Mouse (Mus musculus): ENCODE measurements around the gene 5730522E02Rik. TPM values are rescaled to one million over a fixed set of nuclear protein-coding genes. Genes with fewer than 3 reads are reported as not detected.

The 5730522E02Rik gene
- polyA plus RNA-seq, 1 experiment from 2014 or later = 7.9 TPM

DNA sequence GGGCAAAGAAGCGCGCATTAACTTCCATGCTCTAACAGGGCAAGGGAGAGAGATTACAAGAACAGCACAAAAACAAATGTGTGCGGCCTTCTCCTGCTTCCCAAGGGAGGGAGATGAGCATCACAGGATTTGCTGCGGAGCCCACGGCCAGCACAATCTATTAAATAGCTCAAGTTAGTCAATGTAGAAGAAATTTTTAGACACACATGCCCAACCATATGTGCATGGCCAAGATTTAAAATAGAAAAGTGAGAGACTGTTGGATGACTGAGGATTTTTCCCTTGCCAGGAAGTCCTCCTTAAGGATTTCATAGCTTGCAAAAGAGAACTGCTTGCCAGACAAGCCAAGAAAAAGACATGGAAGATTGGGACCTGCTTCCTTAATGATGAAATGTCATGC, 473.3 kb downstream of the 5730522E02Rik start:
- no peaks in the 10 kb centered on the region for H3K4me1 ChIP-seq (ENCODE audit: control insufficient read depth, insufficient read depth, low read length)
- no peak overlapping the region for H3K4me2 ChIP-seq (ENCODE audit: low read depth, severe bottlenecking)
- H3K36me3 ChIP-seq (ENCODE audit: control insufficient read depth, insufficient read depth, low read length) = no peaks in the 10 kb centered on the region
- H3K27ac ChIP-seq (replicated peaks; ENCODE audit: low read depth, low read length) = no peak overlapping the region
- no peak overlapping the region for H3K4me3 ChIP-seq (ENCODE audit: low read depth, low read length)
- H3K9ac ChIP-seq (ENCODE audit: low read length) = no peak overlapping the region
- no peaks in the 10 kb centered on the region for H3K27me3 ChIP-seq (ENCODE audit: control insufficient read depth, insufficient read depth, low read length)
- ATAC-seq (ENCODE audit: insufficient number of reproducible peaks, low FRiP score, low TSS enrichment, low read depth) (no peak), DNase-seq (ENCODE audit: low spot score) (no peak)
- no peaks in the 10 kb centered on the region for H3K9me3 ChIP-seq (ENCODE audit: control insufficient read depth, low read length)
- 92% methylated on average over 5 of the region's 5 CpGs for WGBS

DNA sequence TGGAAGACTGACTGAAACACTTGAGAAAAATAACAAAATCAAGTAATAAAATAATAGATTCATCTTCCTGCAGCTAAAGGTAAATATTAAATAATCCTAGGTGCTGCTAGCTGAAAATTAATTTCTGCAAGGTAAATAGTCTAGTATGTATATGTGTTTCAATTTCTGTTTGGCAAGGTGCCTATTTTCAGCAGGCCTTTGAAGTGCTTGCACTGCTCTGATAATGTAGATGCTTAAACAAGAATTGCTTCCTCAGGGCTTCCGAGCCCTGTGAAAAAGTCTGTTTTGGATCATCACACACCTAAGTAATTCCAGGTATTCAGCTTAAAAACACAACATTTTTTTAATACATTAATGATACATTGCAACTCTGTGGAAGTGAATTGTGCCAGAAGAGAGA, 481.1 kb downstream of the 5730522E02Rik start:
- Histone ChIP-seq H3K9ac (ENCODE audit: low read length) (no peak overlapping the region), H3K4me1 (ENCODE audit: control insufficient read depth, insufficient read depth, low read length) (no peaks in the 10 kb centered on the region), H3K4me3 (ENCODE audit: low read depth, low read length) (no peak overlapping the region), H3K36me3 (ENCODE audit: control insufficient read depth, insufficient read depth, low read length) (no peaks in the 10 kb centered on the region), H3K27ac (replicated peaks; ENCODE audit: low read depth, low read length) (no peak overlapping the region), H3K27me3 (ENCODE audit: control insufficient read depth, insufficient read depth, low read length) (no peaks in the 10 kb centered on the region), H3K9me3 (ENCODE audit: control insufficient read depth, low read length) (no peaks in the 10 kb centered on the region), H3K4me2 (ENCODE audit: low read depth, severe bottlenecking) (no peak overlapping the region)
- DNase-seq (ENCODE audit: low spot score) = no peak
- ATAC-seq (ENCODE audit: insufficient number of reproducible peaks, low FRiP score, low TSS enrichment, low read depth) = no peak
- WGBS = 37% methylated on average over 1 of the region's 1 CpGs

DNA sequence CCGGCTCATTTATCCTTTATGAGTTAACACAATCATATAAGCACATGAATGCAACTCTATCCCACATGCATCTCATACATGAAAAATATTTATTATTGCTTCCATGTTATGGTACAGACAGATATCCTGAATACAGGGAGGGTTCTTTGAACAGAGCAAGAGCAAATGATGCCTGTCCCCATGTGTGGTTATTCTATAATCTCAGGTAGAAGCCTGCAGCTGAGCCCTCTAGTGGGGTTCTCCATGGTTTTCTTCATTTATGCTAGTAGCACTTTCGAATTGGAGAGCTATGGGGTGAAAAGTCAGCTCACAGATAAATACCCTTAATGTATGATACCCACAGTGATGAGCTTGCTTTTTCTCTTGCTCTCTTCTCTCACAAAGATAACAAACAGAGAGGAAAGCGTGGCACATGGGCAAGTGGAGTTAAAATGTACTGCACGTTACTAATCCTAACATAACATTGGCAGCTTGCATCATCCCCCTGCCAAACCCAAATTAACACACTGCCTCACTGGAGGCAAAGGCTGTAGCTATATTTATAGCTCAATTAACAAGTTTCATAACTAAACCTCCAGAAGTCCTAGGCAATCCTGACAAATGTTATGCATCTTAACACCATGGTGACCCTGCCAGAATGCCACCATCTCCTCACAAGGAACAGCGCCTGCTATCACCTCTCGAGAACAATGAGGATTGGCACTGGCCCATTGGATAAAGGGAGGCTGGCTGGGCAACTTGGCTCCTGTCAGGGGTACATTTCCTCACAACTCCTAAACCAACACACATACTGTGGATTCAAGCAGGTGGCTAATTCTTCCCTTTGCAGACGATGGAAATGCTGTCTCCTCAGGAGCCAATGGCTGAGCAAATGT, 494.9 kb downstream of the 5730522E02Rik start:
- 87% methylated on average over 7 of the region's 7 CpGs for WGBS
- Histone ChIP-seq H3K4me3 (ENCODE audit: low read depth, low read length) (no peak overlapping the region), H3K9ac (ENCODE audit: low read length) (no peak overlapping the region)

DNA sequence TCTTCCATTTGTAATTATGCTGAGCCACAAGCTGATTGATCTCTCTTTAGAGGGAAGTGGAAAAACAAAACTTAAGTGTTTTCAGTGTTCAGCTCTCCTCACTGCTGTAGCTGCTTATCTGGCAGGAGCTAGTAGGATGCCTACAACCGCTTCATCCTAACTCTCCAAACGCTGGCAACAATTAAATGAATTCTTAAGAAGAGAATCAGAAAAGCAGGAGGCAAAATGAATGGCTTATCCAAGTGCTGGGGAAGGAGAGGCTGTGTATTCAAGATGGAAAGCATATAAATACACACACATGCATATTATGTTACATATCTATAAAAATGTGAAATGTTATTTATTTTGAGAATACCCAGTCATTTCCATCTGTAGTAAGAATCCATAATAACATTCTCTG, 500.0 kb downstream of the 5730522E02Rik start:
- no peak for ATAC-seq (ENCODE audit: insufficient number of reproducible peaks, low FRiP score, low TSS enrichment, low read depth)
- Histone ChIP-seq H3K4me2 (ENCODE audit: low read depth, severe bottlenecking) (no peak overlapping the region), H3K4me3 (ENCODE audit: low read depth, low read length) (no peak overlapping the region), H3K4me1 (ENCODE audit: control insufficient read depth, insufficient read depth, low read length) (no peaks in the 10 kb centered on the region), H3K27me3 (ENCODE audit: control insufficient read depth, insufficient read depth, low read length) (no peaks in the 10 kb centered on the region), H3K9me3 (ENCODE audit: control insufficient read depth, low read length) (no peaks in the 10 kb centered on the region), H3K36me3 (ENCODE audit: control insufficient read depth, insufficient read depth, low read length) (no peaks in the 10 kb centered on the region), H3K27ac (replicated peaks; ENCODE audit: low read depth, low read length) (no peak overlapping the region), H3K9ac (ENCODE audit: low read length) (no peak overlapping the region)
- 73% methylated on average over 2 of the region's 2 CpGs for WGBS
- no peak for DNase-seq (ENCODE audit: low spot score)

More for the DNA sequence above, 494.9 kb downstream of the 5730522E02Rik start:
- no peaks in the 10 kb centered on the region for H3K9me3 ChIP-seq (ENCODE audit: control insufficient read depth, low read length)
- no peak for DNase-seq (ENCODE audit: low spot score)
- no peak overlapping the region for H3K4me2 ChIP-seq (ENCODE audit: low read depth, severe bottlenecking)
- no peaks in the 10 kb centered on the region for H3K4me1 ChIP-seq (ENCODE audit: control insufficient read depth, insufficient read depth, low read length)
- H3K36me3 ChIP-seq (ENCODE audit: control insufficient read depth, insufficient read depth, low read length) = no peaks in the 10 kb centered on the region
- no peaks in the 10 kb centered on the region for H3K27me3 ChIP-seq (ENCODE audit: control insufficient read depth, insufficient read depth, low read length)
- H3K27ac ChIP-seq (replicated peaks; ENCODE audit: low read depth, low read length) = no peak overlapping the region
- ATAC-seq (ENCODE audit: insufficient number of reproducible peaks, low FRiP score, low TSS enrichment, low read depth) = no peak

DNA sequence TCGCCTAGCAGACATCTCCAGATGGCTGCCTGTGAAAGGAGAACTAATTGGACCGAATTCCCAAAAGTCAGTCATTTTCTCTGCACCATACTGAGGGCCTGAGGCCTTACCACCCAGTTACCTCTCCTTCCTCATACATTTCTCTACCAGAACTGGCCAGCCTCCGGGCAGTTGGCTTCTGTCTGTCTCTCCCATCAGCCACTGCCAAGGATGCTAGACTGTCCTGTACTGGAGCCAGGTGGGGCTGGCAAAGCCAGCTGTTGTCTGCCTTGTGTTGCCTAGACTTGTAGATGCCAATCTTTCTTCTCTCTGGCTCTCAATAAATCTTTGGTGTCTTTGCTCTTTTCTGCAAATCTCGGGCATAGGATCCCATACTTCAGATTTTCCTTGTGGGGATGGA, 500.7 kb downstream of the 5730522E02Rik start:
- Histone ChIP-seq H3K4me2 (ENCODE audit: low read depth, severe bottlenecking) (no peak overlapping the region), H3K9ac (ENCODE audit: low read length) (no peak overlapping the region), H3K27ac (replicated peaks; ENCODE audit: low read depth, low read length) (no peak overlapping the region), H3K4me1 (ENCODE audit: control insufficient read depth, insufficient read depth, low read length) (no peaks in the 10 kb centered on the region), H3K27me3 (ENCODE audit: control insufficient read depth, insufficient read depth, low read length) (no peaks in the 10 kb centered on the region), H3K9me3 (ENCODE audit: control insufficient read depth, low read length) (no peaks in the 10 kb centered on the region), H3K4me3 (ENCODE audit: low read depth, low read length) (no peak overlapping the region), H3K36me3 (ENCODE audit: control insufficient read depth, insufficient read depth, low read length) (no peaks in the 10 kb centered on the region)
- WGBS = 73% methylated on average over 4 of the region's 4 CpGs
- ATAC-seq (ENCODE audit: insufficient number of reproducible peaks, low FRiP score, low TSS enrichment, low read depth) (no peak), DNase-seq (ENCODE audit: low spot score) (no peak)

DNA sequence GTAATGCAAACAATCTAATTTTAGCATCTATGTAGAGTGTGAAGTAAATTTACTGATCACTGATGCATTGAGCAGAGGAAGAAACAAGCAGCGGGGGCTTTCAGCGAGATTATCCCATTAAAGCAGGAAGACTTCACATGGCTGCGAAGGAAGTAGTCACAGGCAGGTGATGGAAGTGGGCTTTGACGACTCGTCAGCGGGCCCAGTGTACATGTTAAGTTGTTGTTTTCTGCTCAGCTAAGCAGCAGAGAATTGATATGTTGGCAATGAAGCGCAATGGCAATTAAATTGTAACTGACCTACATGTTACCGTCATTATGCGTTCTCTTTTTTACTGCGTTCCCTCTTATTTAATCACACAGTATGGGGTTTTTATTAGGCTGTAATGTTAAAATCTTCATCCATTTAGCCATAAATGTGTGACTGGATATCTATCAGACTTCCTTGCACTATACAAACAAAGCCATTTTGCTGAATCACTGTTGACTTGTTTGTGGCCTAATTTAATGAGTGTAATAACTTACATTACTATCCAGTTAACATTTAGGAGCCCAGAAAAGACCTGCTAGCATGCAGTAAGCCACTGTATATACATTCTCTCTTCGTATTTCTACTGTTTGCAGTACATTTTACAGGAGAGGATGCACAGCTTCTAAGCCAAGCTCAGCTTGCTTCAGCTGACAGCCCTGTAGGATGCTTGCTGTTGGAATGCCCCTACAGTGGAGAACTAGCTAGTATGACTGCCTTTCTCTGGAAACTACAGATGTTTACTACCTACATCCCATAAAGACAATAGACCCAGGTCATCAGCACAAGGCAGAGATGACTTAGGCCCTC, 506.0 kb downstream of the 5730522E02Rik start:
- no peaks in the 10 kb centered on the region for H3K36me3 ChIP-seq (ENCODE audit: control insufficient read depth, insufficient read depth, low read length)
- no peak overlapping the region for H3K27ac ChIP-seq (replicated peaks; ENCODE audit: low read depth, low read length)
- WGBS = 66% methylated on average over 11 of the region's 11 CpGs
- H3K4me3 ChIP-seq (ENCODE audit: low read depth, low read length) = no peak overlapping the region
- H3K9ac ChIP-seq (ENCODE audit: low read length) = no peak overlapping the region
- H3K4me2 ChIP-seq (ENCODE audit: low read depth, severe bottlenecking) = no peak overlapping the region
- no peaks in the 10 kb centered on the region; the same call in 1 of the 2 replicates for H3K4me1 ChIP-seq (ENCODE audit: control insufficient read depth, insufficient read depth, low read length)
- no peaks in the 10 kb centered on the region for H3K9me3 ChIP-seq (ENCODE audit: control insufficient read depth, low read length)
- no peaks in the 10 kb centered on the region for H3K27me3 ChIP-seq (ENCODE audit: control insufficient read depth, insufficient read depth, low read length)
- ATAC-seq (ENCODE audit: insufficient number of reproducible peaks, low FRiP score, low TSS enrichment, low read depth) (no peak), DNase-seq (ENCODE audit: low spot score) (no peak)

DNA sequence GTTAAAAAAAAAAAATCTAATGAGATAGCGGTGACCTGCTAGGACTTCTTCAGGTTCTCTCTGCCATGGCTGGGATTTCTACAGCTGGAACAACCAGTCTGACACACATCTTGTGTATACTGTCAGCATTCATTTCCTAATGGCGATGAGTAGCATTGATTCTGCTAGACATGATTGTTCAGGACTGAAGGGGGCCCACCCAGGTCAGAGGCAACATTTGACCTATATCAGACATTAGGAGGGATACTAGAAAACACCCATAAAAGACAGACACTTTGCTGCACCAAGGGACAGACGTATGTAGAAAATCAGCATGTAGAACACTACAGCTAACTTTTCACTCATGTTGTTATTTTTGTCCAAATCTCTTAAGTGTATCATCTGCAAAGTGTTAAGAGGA, 507.8 kb downstream of the 5730522E02Rik start:
- no peaks in the 10 kb centered on the region for H3K9me3 ChIP-seq (ENCODE audit: control insufficient read depth, low read length)
- H3K9ac ChIP-seq (ENCODE audit: low read length) = no peak overlapping the region
- no peak overlapping the region for H3K4me3 ChIP-seq (ENCODE audit: low read depth, low read length)
- H3K4me2 ChIP-seq (ENCODE audit: low read depth, severe bottlenecking) = no peak overlapping the region
- no peaks in the 10 kb centered on the region; the same call in 1 of the 2 replicates for H3K4me1 ChIP-seq (ENCODE audit: control insufficient read depth, insufficient read depth, low read length)
- no peaks in the 10 kb centered on the region for H3K36me3 ChIP-seq (ENCODE audit: control insufficient read depth, insufficient read depth, low read length)
- no peak overlapping the region for H3K27ac ChIP-seq (replicated peaks; ENCODE audit: low read depth, low read length)
- ATAC-seq (ENCODE audit: insufficient number of reproducible peaks, low FRiP score, low TSS enrichment, low read depth) (no peak), DNase-seq (ENCODE audit: low spot score) (no peak)
- H3K27me3 ChIP-seq (ENCODE audit: control insufficient read depth, insufficient read depth, low read length) = no peaks in the 10 kb centered on the region
- WGBS = 94% methylated on average over 3 of the region's 3 CpGs

DNA sequence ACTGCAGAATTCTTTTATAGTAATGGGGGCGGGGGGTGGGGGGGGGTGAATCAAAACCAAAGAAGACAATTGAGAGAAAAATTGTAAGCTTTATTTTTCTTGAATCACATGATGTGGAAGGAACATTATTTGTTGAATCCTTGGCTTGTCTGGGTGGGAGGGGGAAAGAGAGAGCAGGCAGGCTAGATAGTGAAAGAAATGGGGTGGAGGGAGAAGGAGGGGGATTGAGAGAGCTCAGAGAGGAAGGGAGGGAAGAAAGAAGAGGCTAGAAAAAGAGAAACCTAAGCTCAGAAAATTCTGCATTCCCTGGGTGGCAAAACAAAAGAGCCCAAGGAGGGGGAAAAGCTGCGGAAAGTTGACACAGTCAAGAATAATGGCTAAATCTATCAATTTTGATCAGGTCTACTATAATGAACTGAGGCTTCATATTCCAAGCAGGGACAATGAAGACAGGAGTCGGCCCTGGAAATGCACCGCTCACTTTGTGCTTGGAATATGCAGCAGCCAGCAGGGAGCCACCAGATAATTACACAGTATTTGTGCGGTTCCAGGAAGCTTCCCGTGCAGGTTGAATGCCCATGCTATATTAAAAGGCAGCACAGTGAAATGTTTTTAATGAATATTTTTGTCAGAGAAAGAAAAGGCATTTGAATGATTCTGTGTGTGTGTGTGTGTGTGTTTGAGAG, 512.9 kb downstream of the 5730522E02Rik start:
- no peak overlapping the region for H3K27ac ChIP-seq (replicated peaks; ENCODE audit: low read depth, low read length)
- no peaks in the 10 kb centered on the region for H3K4me1 ChIP-seq (ENCODE audit: control insufficient read depth, insufficient read depth, low read length)
- no peak overlapping the region for H3K4me2 ChIP-seq (ENCODE audit: low read depth, severe bottlenecking)
- H3K9ac ChIP-seq (ENCODE audit: low read length) = no peak overlapping the region
- H3K9me3 ChIP-seq (ENCODE audit: control insufficient read depth, low read length) = no peaks in the 10 kb centered on the region
- no peak overlapping the region for H3K4me3 ChIP-seq (ENCODE audit: low read depth, low read length)
- ATAC-seq (ENCODE audit: insufficient number of reproducible peaks, low FRiP score, low TSS enrichment, low read depth) (no peak), DNase-seq (ENCODE audit: low spot score) (no peak)
- no peaks in the 10 kb centered on the region for H3K27me3 ChIP-seq (ENCODE audit: control insufficient read depth, insufficient read depth, low read length)
- H3K36me3 ChIP-seq (ENCODE audit: control insufficient read depth, insufficient read depth, low read length) = no peaks in the 10 kb centered on the region
- 48% methylated on average over 6 of the region's 6 CpGs for WGBS

All from limb, embryonic 11.5 days (tissue).